Mouse (Mus musculus) spleen, embryonic (tissue): Measurements from ENCODE around the gene Akap17b.

Experiments used
- CTCF ChIA-PET: fragments of 350-600 bp; sonication (Branson Sonifier 250); formaldehyde crosslinking; loops from one replicate; lab custom pipeline; 2022; lab: Charles Lee

The Akap17b gene

DNA sequence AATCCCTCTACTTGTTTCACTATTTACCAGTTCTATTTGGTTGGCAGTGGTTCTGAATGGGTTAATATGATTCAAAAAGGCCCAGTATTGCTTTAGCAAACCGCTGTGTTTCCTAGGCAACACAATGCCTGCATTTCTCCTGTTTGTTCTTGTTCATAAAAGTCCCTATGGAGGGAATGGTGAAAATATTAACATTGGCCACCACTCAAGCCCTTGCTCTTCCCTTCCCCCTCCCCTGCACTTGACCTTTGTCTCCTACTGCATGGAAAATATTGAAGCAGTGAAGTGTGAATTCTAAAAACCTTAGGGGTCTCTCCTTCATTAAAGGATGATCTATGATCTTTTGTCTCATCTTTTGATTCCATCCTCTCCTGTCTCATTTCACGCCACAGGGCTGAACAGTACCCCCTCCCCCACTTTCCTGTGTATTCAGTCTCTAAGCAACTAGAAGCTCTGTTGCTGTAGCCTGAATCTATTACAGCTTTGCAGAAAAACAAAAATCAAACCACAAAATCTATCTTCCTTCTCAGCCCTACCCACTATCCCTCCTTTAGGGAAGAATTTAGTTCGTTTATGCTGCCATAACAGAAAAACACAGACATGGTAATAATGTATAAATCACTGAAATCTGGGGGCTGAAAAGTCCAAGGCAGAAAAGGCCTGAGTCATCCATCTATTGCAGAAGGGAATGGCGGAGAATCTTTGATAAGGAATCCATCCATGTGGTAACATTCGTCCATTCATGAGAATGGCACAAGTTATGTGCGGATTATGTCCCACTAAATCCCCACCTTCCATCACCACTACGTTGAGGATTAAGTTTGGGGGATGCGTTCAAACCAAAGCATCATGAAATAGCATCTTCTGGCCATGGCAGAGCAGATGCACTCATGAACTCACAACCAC, 57.6 kb downstream of the Akap17b start:
- CTCF ChIA-PET: interaction anchor here (0.7 kb wide), 1 partner anchor 481 kb away, joined by 5 read pairs; no protein-coding TSS in a partner anchor

DNA sequence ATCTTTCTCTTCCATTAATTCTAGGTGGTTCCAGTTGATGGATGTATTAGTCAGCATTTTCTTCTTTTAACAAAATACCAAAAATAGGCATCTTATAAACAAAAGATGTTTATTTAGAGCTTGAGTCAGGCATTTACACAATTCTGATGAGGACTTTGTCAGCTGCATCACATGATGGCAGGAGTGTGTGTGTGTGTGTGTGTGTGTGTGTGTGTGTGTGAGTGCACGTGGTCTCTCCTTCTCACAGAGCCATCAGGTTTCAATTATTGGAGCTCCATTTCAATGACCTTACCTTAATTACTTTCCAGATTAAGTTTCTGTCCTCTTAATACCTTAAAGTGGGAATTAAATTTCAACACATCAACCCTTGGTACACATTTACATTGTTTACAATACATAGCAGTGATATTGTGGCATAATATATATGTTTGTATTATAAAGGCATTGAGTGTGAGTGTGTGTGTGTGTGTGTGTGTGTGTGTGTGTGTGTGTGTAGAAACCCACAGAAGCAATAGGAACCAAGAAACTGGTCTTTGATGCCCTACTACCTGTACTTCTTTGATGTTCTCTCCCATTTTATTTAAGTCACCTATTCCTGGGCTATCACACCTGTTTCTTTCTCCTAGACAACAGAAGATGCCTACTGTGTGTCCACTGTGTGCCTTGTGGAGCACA, 58.4 kb downstream of the Akap17b start:
- CTCF ChIA-PET: interaction anchor here (0.7 kb wide), 1 partner anchor 482 kb away, joined by 5 read pairs; no protein-coding TSS in a partner anchor

DNA sequence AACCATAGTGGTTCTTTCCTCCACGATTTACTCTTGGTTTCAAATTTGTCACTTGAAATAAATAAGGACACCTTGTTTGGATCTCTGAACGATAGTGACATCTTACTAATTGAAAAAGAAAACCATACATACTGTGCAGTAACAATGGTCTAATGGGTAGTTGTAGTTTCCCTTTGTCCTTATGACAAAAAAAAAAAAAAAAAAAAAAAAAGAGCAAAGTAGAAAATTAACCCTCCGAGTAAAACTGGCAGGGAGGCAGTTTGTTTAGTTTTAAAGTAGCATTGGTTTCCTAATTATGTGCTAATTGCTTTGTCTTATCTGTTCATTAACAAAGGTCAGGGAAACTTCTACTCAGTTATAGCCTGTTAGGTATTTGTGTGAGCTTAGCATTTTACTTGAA, 83.1 kb downstream of the Akap17b start:
- CTCF ChIA-PET: no interaction called here

DNA sequence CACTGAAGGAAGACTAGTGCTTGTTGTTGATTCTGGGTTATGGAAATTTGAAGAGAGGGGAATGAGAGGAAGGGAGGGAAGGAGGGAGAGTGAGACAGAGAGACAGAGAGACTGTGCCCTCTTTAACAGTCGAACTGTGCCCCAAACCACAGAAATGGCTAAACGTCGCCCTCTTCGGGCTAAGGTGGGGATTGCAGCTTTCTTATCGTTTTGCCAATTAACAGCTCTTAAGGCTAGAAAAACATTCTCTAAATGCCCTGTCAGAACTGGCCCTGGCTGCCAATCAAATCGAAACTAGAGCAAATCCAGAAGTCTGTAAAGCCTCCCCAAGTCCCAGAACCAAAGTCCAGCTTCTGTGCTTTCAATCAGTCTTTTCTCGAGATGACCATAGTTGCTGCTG, 83.5 kb downstream of the Akap17b start:
- CTCF ChIA-PET: no interaction called here

DNA sequence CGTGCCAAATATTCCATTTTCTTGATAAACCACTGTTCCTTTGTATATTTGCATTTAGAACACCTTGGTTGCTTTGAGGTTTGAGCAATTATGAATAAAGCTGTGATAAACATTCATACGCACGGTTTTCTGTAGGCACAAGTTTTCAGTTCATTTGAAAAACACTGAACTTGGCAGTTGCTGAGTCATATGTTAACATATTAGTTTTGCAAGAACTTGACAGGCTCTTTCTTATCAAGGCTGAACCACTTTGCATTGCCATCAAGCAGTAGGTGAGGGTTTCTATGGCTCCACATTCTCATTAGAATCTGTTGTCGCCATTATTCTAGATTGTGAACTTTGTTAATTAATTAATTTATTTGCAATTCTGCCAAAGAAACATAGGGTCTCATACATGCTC, 85.0 kb downstream of the Akap17b start:
- CTCF ChIA-PET: no interaction called here
